Mouse (Mus musculus) heart, adult 2 months (tissue): Measurements from ENCODE around the gene Cybrd1.

Experiments used
- CTCF ChIP-seq: fragments of 200-600 bp; IDR thresholded peaks from 2 replicates; pipeline ENCODE4 v1.8.1; 2022; ENCODE audit warnings: antibody characterized with exemption, mild to moderate bottlenecking, moderate library complexity
- EP300 ChIP-seq: fragments of 200-500 bp; IDR thresholded peaks from 2 replicates; pipeline ENCODE4 v1.6.1; 2011; ENCODE audit warnings: low read depth, low read length, control low read depth; ENCODE audit not compliant: insufficient read depth

GRCm38 (mm10) chr2:71105469-71106215 is 12.1 kb upstream of the Cybrd1 start:
- TF ChIP-seq CTCF (no peak), EP300 (no peak)
